Mouse (Mus musculus) heart, adult 8-10 months (tissue): ENCODE measurements around the gene Twsg1. TPM values are rescaled to one million over a fixed set of nuclear protein-coding genes. Genes with fewer than 3 reads are reported as not detected.

Source experiments
- DNase-seq: peaks from one replicate; pipeline ENCODE4 v3.0.0; 2022; ENCODE audit warnings: low spot score
- total RNA-seq, 4 experiments: library from RNA; stranded (reverse); gene quantifications; 2 replicates each; pipeline ENCODE4 v1.2.4; 2022

Gene Twsg1
- total RNA-seq, 4 experiments from 2014 or later: 69.1 to 85.0 (median 79.8) TPM

- no peak for DNase-seq
These were observed 64.5 kb downstream of the Twsg1 start for GRCm38 (mm10) chr17:65886571-65886970.

- peak; percentile 45 for DNase-seq
These were observed 65.1 kb downstream of the Twsg1 start, which contains the start of gene Ralbp1 for GRCm38 (mm10) chr17:65885697-65886529. Gene Ralbp1, minus strand, starts transcription at chr17:65885798.

- no peak for DNase-seq
These were observed 65.7 kb downstream of the Twsg1 start for GRCm38 (mm10) chr17:65885398-65885696.

- DNase-seq: peak; percentile 99
These were observed 66.2 kb downstream of the Twsg1 start for GRCm38 (mm10) chr17:65884691-65885397.

- DNase-seq: no peak
These were observed 66.9 kb downstream of the Twsg1 start for GRCm38 (mm10) chr17:65884061-65884669.

GRCm38 (mm10) chr17:65877026-65877425 lies 74.0 kb downstream of the Twsg1 start:
- DNase-seq: no peak

GRCm38 (mm10) chr17:65873834-65874233 lies 77.2 kb downstream of the Twsg1 start:
- no peak for DNase-seq

- DNase-seq: no peak
These were observed 77.9 kb downstream of the Twsg1 start for GRCm38 (mm10) chr17:65873156-65873555.

GRCm38 (mm10) chr17:65872652-65873051 lies 78.4 kb downstream of the Twsg1 start:
- no peak for DNase-seq

- DNase-seq: no peak
These were observed 79.0 kb downstream of the Twsg1 start for GRCm38 (mm10) chr17:65872051-65872450.

Other genes starting within 250 kb of the Twsg1 start
- gene Rab31, start 178.5 kb downstream of the Twsg1 start, total RNA-seq: 10 to 100 TPM in 3 of 4 experiments, 1 to 10 TPM in 1; 9.5 to 15.5 (median 12.9) TPM
- gene Ppp4r1, start 168.7 kb downstream of the Twsg1 start, total RNA-seq: 10 to 100 TPM; 33.2 to 39.5 (median 37.6) TPM
- gene Ralbp1, start 65.4 kb downstream of the Twsg1 start, total RNA-seq: 10 to 100 TPM; 33.6 to 42.3 (median 34.1) TPM
- 10 to 100 TPM; 20.7 to 29.5 (median 24.1) TPM for gene Ankrd12, start 125.9 kb upstream of the Twsg1 start, total RNA-seq
- 1,000 to 10,000 TPM; 1,211 to 1,253 (median 1,225) TPM for gene Ndufv2, start 150.3 kb upstream of the Twsg1 start, total RNA-seq
- gene Washc1, start 160.3 kb upstream of the Twsg1 start, total RNA-seq: 10 to 100 TPM; 17.3 to 24.4 (median 19.3) TPM
- 1 to 10 TPM in 3 of 4 experiments, under 1 TPM in 1; 0.88 to 1.5 (median 1.2) TPM for gene Ddx11, start 172.3 kb upstream of the Twsg1 start, total RNA-seq